Mouse (Mus musculus): ENCODE measurements around the gene Vmn1r235.
"Not testable (repeated sequence)": the region's sequence is repeated elsewhere in the genome, so short reads cannot be mapped to it uniquely, and the experiment has no call there.

The Vmn1r235 gene

DNA sequence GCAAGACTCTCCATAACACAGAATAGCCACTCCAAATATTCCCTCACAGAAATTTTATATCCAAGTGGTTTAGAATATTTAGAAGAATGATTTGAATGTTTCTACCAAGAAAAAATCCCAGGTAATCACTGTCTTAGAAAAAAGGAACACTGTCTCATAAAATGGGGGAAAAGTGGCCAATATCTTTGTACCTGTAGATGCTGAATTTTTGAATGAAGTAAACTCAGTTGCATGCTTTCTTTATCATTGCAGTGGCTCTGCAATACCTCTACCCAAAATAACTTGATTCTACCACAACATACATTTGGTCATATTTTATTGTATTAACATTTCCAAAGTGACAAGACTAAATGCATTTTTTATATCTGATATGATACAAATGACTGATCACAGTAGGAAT is at the start of gene Vmn1r235:
TSS of gene Vmn1r235 (plus strand) at position 301 of the 400 bp plus-strand sequence.
- DNase-seq = no peak

DNA sequence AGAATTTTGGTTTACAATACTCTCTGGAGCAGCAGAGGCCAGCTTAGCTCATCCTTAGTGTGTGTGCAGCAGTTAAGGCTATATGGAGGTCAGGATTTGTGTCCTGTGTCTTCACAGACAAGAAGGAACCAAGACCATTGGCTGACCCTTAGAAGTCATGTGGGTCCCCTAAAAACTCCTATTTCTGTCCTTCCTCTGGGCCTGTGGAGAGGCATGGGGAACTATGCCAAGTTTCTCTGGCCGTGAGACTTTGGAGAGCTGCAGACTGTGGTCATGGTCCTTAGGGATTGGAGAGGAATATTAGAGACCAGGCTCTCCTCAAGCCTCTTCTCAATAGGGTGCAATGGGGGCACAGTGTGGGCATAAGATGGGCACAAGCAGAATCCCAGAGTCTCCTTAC is 45.1 kb upstream of the Vmn1r235 start:
- not testable (repeated sequence) for DNase-seq

DNA sequence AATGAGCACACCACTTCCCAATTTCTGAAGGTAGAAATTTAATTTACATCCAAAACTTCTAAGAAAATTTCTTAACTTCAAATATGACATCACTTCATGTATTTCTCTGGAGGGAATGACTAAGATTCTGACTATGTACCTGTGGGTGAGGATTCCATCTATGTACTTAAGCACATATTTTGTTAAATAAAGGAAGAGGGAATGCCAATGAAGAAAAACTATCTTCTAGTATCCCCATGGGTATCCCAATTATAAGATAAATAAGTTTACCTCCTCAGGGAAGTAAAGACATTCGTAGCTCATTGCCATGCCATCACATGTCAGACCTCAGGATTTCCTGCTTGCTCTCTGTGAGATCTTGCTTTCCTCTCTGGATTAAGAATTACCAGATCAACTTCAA is 30.4 kb upstream of the Vmn1r235 start, which contains the start of gene Vmn1r234:
TSS of gene Vmn1r234 (plus strand) at position 301 of the 400 bp plus-strand sequence.
- DNase-seq = no peak

- peak; percentile 22 to 67 for DNase-seq
These were observed 24.6 kb upstream of the Vmn1r235 start for GRCm38 (mm10) chr17:21231654-21232053.

DNA sequence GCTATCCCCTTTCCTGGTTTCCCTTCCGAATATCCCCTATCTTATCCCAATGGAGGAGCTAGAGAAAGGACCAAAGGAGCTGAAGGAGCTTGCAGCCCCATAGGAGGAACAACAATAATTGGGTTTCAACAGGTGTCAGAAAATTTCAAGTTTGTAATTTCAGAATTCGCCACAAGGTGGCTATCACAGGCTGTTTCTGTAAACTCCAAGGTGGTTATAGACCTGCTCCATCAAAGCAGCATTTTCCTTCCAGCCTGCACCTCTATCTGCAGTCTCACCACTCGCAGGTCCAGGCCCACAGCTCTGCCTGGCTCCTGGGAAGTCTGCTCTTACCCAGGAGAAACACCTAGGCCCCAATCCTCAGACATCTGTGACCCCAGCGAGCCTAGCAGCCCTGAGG is 15.9 kb downstream of the Vmn1r235 start:
- DNase-seq = peak; percentile 31 to 45

DNA sequence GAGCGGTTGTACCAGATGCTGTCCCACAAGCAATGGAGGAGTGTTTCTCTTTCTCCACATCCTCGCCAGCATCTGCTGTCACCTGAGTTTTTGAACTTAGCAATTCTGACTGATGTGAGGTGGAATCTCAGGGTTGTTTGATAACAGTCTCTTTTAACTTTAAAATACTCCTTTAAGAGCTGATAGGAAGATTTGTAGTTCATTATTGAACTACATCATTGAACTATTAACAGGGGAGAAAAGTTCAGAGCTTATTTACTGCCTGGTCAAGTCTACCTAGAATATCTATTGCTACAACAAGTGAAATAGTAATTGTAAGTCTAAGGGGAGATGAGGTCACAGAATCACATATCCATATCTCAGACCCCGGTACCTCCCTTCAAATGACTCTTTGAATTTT is 26.4 kb downstream of the Vmn1r235 start, which contains the start of gene Vmn1r236:
TSS of gene Vmn1r236 (plus strand) at position 301 of the 400 bp plus-strand sequence.
- DNase-seq = no peak

DNA sequence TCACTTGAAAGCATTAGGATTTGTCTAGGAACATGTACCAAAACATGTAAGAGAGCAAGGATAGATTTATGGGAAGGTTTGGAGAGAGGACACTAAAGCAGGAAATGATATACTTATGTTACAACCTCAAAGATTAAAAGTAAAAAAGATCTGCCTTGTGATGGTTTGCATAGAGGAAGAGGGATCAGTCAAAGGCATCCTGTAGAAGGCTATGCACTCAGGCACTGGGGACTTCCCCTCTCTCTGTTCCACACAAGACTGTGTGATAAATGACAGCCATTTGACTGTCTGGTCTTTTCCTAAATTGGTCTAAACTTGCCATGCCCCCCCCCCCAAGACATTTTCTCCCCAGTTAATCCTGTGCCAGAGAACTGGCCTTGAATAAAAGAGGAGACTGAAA is 28.2 kb downstream of the Vmn1r235 start:
- no peak for DNase-seq

GRCm38 (mm10) chr17:21289695-21290094 is 33.5 kb downstream of the Vmn1r235 start:
- no peak for DNase-seq

- DNase-seq = no peak
These were observed 55.4 kb downstream of the Vmn1r235 start, which contains the start of gene Vmn1r237 for GRCm38 (mm10) chr17:21311565-21311964. TSS of gene Vmn1r237 (plus strand) at chr17:21311865.
